Mouse (Mus musculus): ENCODE results near the gene Prss38. TPM values are rescaled to one million over a fixed set of nuclear protein-coding genes. Genes with fewer than 3 reads are reported as not detected.

The Prss38 gene
- polyA plus RNA-seq, 1 experiment from 2014 or later = not detected

DNA sequence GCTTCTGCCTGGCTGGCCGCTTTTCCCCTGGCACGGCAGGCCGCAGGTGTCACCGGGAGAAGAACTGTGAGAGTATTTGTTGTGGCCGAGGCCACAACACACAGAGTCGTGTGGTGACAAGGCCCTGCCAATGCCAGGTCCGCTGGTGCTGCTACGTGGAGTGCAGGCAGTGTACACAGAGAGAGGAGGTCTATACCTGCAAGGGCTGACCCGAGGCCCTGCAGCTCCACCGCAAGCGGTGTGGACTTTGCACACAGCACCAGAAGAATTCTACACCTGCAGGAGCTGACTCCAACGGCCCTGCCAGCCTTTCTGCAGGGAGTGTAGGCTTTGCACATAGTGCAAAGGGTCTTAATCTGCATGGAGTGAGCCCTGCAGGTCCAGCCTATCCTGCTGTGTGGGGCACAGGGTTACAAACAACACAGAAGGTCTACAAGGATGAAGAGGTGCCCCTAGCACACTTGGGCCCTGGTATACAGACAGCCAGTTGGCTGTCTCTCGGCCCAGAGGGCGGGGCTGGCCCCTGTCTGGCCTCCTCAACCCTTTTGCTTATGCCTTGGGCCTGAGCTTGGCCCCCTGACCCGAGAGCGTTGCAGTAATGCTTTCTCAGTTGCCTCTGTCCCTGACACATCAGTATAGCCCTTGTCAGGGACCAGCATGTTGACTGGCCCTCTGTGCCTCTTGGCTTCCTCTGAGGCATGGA is 44.1 kb downstream of the Prss38 start:
- 83% methylated on average over 16 of the region's 16 CpGs for WGBS
- Histone ChIP-seq H3K36me3 (ENCODE audit: control insufficient read depth, insufficient read depth, low read length) (no peaks in the 10 kb centered on the region), H3K27ac (replicated peaks; ENCODE audit: low read depth, low read length) (no peak overlapping the region), H3K4me1 (ENCODE audit: control insufficient read depth, insufficient read depth, low read length) (peaks cover 12% of the 10 kb centered on the region), H3K9me3 (ENCODE audit: control insufficient read depth, low read length) (no peaks in the 10 kb centered on the region), H3K4me3 (ENCODE audit: low read depth, low read length) (no peak overlapping the region), H3K27me3 (ENCODE audit: control insufficient read depth, insufficient read depth, low read length) (no peaks in the 10 kb centered on the region), H3K4me2 (ENCODE audit: low read depth, severe bottlenecking) (no peak overlapping the region), H3K9ac (ENCODE audit: low read length) (no peak overlapping the region)
- ATAC-seq (ENCODE audit: insufficient number of reproducible peaks, low FRiP score, low TSS enrichment, low read depth) (no peak), DNase-seq (ENCODE audit: low spot score) (no peak)

DNA sequence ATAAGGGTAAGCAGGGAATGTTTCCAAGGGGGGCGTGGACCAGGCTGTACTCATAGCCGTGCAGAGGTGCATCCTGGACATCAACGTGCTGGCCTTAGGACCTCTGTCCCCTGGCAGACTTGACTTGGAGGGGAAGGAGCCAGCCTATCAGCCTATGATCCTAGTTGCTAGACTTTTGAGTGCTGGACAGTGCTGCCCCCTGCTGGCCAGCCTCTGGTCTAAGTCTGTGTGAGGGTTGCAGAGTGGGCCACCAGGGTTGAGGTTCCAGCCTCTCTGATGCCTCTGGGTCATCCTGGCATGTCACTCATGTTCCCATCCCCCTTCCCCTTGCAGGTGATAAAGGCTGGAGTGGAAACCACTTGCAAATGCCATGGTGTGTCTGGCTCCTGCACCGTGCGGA is 44.9 kb downstream of the Prss38 start:
- H3K4me2 ChIP-seq (ENCODE audit: low read depth, severe bottlenecking) = no peak overlapping the region
- WGBS = 40% methylated on average over 5 of the region's 5 CpGs
- H3K9me3 ChIP-seq (ENCODE audit: control insufficient read depth, low read length) = no peaks in the 10 kb centered on the region
- H3K4me1 ChIP-seq (ENCODE audit: control insufficient read depth, insufficient read depth, low read length) = peaks cover 12% of the 10 kb centered on the region
- no peak overlapping the region for H3K4me3 ChIP-seq (ENCODE audit: low read depth, low read length)
- no peaks in the 10 kb centered on the region for H3K36me3 ChIP-seq (ENCODE audit: control insufficient read depth, insufficient read depth, low read length)
- DNase-seq (ENCODE audit: low spot score) (peak; percentile 87), ATAC-seq (ENCODE audit: insufficient number of reproducible peaks, low FRiP score, low TSS enrichment, low read depth) (no peak)
- no peaks in the 10 kb centered on the region for H3K27me3 ChIP-seq (ENCODE audit: control insufficient read depth, insufficient read depth, low read length)
- H3K9ac ChIP-seq (ENCODE audit: low read length) = no peak overlapping the region
- no peak overlapping the region for H3K27ac ChIP-seq (replicated peaks; ENCODE audit: low read depth, low read length)

DNA sequence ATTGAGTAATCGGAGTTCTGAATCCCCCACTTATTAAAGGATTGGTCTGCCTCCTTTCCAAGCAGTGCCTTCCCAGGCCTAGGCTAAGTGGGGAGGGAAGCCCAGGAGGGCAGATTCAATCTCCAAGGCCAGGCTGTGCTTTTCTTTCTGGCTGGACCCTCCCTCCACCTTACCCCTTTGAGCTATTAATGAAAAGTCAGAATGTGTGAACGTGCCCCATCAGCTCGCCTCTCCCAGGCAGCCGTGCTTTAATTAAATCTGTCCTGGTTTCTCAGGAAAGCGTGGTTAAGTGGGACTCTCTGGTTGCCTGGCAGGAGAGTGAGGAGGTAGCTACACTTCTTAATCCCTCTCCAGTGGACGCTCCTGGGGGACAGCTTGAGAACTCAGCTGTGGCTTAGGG is 45.8 kb downstream of the Prss38 start:
- no peak overlapping the region for H3K9ac ChIP-seq (ENCODE audit: low read length)
- no peak overlapping the region for H3K4me2 ChIP-seq (ENCODE audit: low read depth, severe bottlenecking)
- 21% methylated on average over 6 of the region's 6 CpGs for WGBS
- no peak overlapping the region for H3K27ac ChIP-seq (replicated peaks; ENCODE audit: low read depth, low read length)
- DNase-seq (ENCODE audit: low spot score) = no peak
- H3K36me3 ChIP-seq (ENCODE audit: control insufficient read depth, insufficient read depth, low read length) = no peaks in the 10 kb centered on the region
- no peaks in the 10 kb centered on the region for H3K27me3 ChIP-seq (ENCODE audit: control insufficient read depth, insufficient read depth, low read length)
- H3K4me3 ChIP-seq (ENCODE audit: low read depth, low read length) = no peak overlapping the region
- peaks cover 12% of the 10 kb centered on the region for H3K4me1 ChIP-seq (ENCODE audit: control insufficient read depth, insufficient read depth, low read length)
- no peaks in the 10 kb centered on the region for H3K9me3 ChIP-seq (ENCODE audit: control insufficient read depth, low read length)
- ATAC-seq (ENCODE audit: insufficient number of reproducible peaks, low FRiP score, low TSS enrichment, low read depth) = no peak

DNA sequence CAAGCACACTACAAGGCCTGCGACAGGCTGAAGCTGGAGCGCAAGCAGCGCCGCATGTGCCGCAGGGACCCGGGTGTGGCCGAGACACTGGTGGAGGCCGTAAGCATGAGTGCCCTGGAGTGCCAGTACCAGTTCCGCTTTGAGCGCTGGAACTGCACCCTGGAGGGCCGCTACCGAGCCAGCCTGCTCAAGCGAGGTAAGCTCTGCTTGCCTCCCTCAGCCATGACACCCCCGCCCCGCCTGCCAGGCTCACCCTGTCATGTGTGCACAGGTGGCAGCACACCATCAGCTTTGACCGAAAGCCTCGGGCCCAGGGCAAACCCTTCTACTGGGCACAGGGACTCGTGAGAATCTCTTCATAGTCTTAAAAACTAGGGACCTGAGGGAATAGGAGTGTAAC is 47.8 kb downstream of the Prss38 start:
- 81% methylated on average over 18 of the region's 18 CpGs for WGBS
- Histone ChIP-seq H3K4me3 (ENCODE audit: low read depth, low read length) (no peak overlapping the region), H3K4me2 (ENCODE audit: low read depth, severe bottlenecking) (no peak overlapping the region), H3K9ac (ENCODE audit: low read length) (no peak overlapping the region), H3K4me1 (ENCODE audit: control insufficient read depth, insufficient read depth, low read length) (peaks cover 12% of the 10 kb centered on the region), H3K36me3 (ENCODE audit: control insufficient read depth, insufficient read depth, low read length) (no peaks in the 10 kb centered on the region), H3K9me3 (ENCODE audit: control insufficient read depth, low read length) (no peaks in the 10 kb centered on the region), H3K27me3 (ENCODE audit: control insufficient read depth, insufficient read depth, low read length) (no peaks in the 10 kb centered on the region), H3K27ac (replicated peaks; ENCODE audit: low read depth, low read length) (no peak overlapping the region)
- DNase-seq (ENCODE audit: low spot score) (no peak), ATAC-seq (ENCODE audit: insufficient number of reproducible peaks, low FRiP score, low TSS enrichment, low read depth) (no peak)

DNA sequence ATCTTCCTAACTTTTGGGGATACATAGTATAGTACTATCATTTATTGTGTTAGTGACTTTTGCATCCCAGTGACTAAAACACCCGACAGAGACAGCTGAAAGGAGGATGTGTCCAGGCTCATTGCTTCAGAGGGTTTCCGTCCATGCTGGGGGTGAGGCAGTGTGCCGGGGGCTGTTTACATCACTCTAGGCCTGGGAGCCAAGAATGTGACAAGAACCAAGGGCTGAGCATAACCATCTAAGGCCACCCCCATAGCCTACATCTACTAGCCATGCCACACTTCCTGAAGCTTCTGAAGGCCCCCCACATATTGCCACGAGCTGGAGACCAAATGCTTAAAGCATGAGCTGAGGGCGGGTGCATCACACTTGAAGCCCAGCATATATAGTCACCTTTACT is 50.7 kb downstream of the Prss38 start:
- DNase-seq (ENCODE audit: low spot score) (no peak), ATAC-seq (ENCODE audit: insufficient number of reproducible peaks, low FRiP score, low TSS enrichment, low read depth) (no peak)
- WGBS = 75% methylated on average over 5 of the region's 5 CpGs
- H3K4me2 ChIP-seq (ENCODE audit: low read depth, severe bottlenecking) = no peak overlapping the region
- peaks cover 6% of the 10 kb centered on the region for H3K4me1 ChIP-seq (ENCODE audit: control insufficient read depth, insufficient read depth, low read length)
- no peaks in the 10 kb centered on the region for H3K9me3 ChIP-seq (ENCODE audit: control insufficient read depth, low read length)
- no peak overlapping the region for H3K4me3 ChIP-seq (ENCODE audit: low read depth, low read length)
- H3K9ac ChIP-seq (ENCODE audit: low read length) = no peak overlapping the region
- H3K36me3 ChIP-seq (ENCODE audit: control insufficient read depth, insufficient read depth, low read length) = no peaks in the 10 kb centered on the region
- no peak overlapping the region for H3K27ac ChIP-seq (replicated peaks; ENCODE audit: low read depth, low read length)
- no peaks in the 10 kb centered on the region for H3K27me3 ChIP-seq (ENCODE audit: control insufficient read depth, insufficient read depth, low read length)

DNA sequence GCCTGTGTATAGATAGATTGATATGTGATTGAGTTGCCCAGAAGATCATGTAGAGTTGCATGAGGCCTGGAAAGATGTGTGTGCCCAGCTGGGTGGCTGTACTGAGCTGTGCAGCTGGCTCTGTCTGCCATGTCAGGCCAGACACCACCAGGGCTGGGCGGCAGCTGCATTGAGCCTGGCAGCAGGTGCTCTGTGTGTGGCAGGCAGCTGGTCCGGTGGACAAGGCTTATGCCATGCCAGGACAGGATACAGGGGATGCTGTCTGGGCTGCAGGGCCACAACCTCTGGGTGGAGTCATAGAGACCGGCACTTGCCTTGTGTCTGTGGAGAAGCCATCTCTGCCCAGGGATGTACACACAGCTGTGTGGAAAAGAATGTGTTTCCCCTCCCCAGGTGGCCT is 52.5 kb downstream of the Prss38 start:
- DNase-seq (ENCODE audit: low spot score) = no peak
- no peak overlapping the region for H3K4me2 ChIP-seq (ENCODE audit: low read depth, severe bottlenecking)
- no peaks in the 10 kb centered on the region for H3K4me1 ChIP-seq (ENCODE audit: control insufficient read depth, insufficient read depth, low read length)
- H3K27me3 ChIP-seq (ENCODE audit: control insufficient read depth, insufficient read depth, low read length) = peaks cover 2% of the 10 kb centered on the region; the same call in 1 of the 2 replicates
- H3K9ac ChIP-seq (ENCODE audit: low read length) = no peak overlapping the region
- no peaks in the 10 kb centered on the region for H3K36me3 ChIP-seq (ENCODE audit: control insufficient read depth, insufficient read depth, low read length)
- no peak overlapping the region for H3K27ac ChIP-seq (replicated peaks; ENCODE audit: low read depth, low read length)
- ATAC-seq (ENCODE audit: insufficient number of reproducible peaks, low FRiP score, low TSS enrichment, low read depth) = no peak
- H3K9me3 ChIP-seq (ENCODE audit: control insufficient read depth, low read length) = no peaks in the 10 kb centered on the region
- 87% methylated on average over 3 of the region's 3 CpGs for WGBS
- no peak overlapping the region for H3K4me3 ChIP-seq (ENCODE audit: low read depth, low read length)

Small RNA genes within 50 kb of the gene (microRNA-seq; reads per million reads assigned to microRNA genes)
- gene Gm24756 = not detected

Other genes with a start within 250 kb of the Prss38 start
- 0.08 and 0.18 TPM in 2 replicates for gene Obscn, start 239.3 kb downstream of the Prss38 start, polyA plus RNA-seq (2014; fragmentation: Nextera tagmentation; extraction: Ambion mirVana)
- gene Iba57, start 211.9 kb downstream of the Prss38 start, polyA plus RNA-seq (2014; fragmentation: Nextera tagmentation; extraction: Ambion mirVana) = 1.5 and 2.1 TPM in 2 replicates
- gene Gjc2, start 192.4 kb downstream of the Prss38 start, polyA plus RNA-seq (2014; fragmentation: Nextera tagmentation; extraction: Ambion mirVana) = 0.15 and 0.20 TPM in 2 replicates
- gene Guk1, start 183.4 kb downstream of the Prss38 start, polyA plus RNA-seq (2014; fragmentation: Nextera tagmentation; extraction: Ambion mirVana) = 136 and 149 TPM in 2 replicates
- gene Mrpl55, start 173.2 kb downstream of the Prss38 start, polyA plus RNA-seq (2014; fragmentation: Nextera tagmentation; extraction: Ambion mirVana) = 104 and 106 TPM in 2 replicates
- gene 2310033P09Rik, start 167.3 kb downstream of the Prss38 start, polyA plus RNA-seq (2014; fragmentation: Nextera tagmentation; extraction: Ambion mirVana) = 41.7 and 41.8 TPM in 2 replicates
- 647 and 649 TPM in 2 replicates for gene Arf1, start 147.4 kb downstream of the Prss38 start, polyA plus RNA-seq (2014; fragmentation: Nextera tagmentation; extraction: Ambion mirVana)
- gene Wnt3a, start 84.9 kb downstream of the Prss38 start, polyA plus RNA-seq (2014; fragmentation: Nextera tagmentation; extraction: Ambion mirVana) = 0.07 and 0.28 TPM in 2 replicates
- gene Wnt9a, start 68.7 kb downstream of the Prss38 start, polyA plus RNA-seq (2014; fragmentation: Nextera tagmentation; extraction: Ambion mirVana) = 1.1 and 1.8 TPM in 2 replicates
- gene Jmjd4, start 74.4 kb upstream of the Prss38 start, polyA plus RNA-seq (2014; fragmentation: Nextera tagmentation; extraction: Ambion mirVana) = 19.1 and 20.1 TPM in 2 replicates
- 144 and 148 TPM in 2 replicates for gene Snap47, start 75.5 kb upstream of the Prss38 start, polyA plus RNA-seq (2014; fragmentation: Nextera tagmentation; extraction: Ambion mirVana)
- gene Zfp867, start 96.8 kb upstream of the Prss38 start, polyA plus RNA-seq (2014; fragmentation: Nextera tagmentation; extraction: Ambion mirVana) = 9.4 and 10.0 TPM in 2 replicates
- gene Zkscan17, start 151.1 kb upstream of the Prss38 start, polyA plus RNA-seq (2014; fragmentation: Nextera tagmentation; extraction: Ambion mirVana) = 31.5 and 32.2 TPM in 2 replicates
- 0.40 TPM in 1 of 2 replicates, not detected in the other for gene Nlrp3, start 165.9 kb upstream of the Prss38 start, polyA plus RNA-seq (2014; fragmentation: Nextera tagmentation; extraction: Ambion mirVana)
- gene Olfr222, start 200.6 kb upstream of the Prss38 start, polyA plus RNA-seq (2014; fragmentation: Nextera tagmentation; extraction: Ambion mirVana) = not detected in 2 replicates
- not detected in 2 replicates for gene Olfr223, start 217.6 kb upstream of the Prss38 start, polyA plus RNA-seq (2014; fragmentation: Nextera tagmentation; extraction: Ambion mirVana)

All from limb, embryonic 11.5 days (tissue).